Mouse (Mus musculus) mature B cell (primary cell): ENCODE results near the gene Prickle1.

Source experiments
- in situ Hi-C: fragments of 300-500 bp; cut with MboI; formaldehyde crosslinking; loops from 2 replicates; pipeline ENCODE4 v1.14.3; 2019

Prickle1 gene

DNA sequence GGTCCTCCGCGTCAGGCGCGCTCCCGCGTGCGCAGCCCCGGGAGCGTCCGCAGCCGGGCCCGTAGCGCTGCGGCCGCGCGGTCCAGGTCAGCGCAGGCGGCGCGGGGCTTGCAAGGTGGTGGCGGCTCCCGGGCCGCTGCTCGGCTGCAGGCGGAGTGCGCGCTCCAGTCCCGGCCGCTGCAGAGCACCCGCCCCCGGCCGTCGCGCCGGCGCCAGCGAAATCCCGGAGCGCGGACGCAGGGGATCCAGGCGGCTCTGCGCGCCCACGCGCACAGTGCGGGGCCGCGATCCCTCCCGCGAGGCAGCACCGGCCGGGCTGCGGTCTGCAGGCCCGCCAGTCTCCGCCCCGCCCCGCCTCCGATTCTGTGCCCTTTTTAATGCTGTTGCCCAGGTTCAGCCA is at the start of gene Prickle1:
Gene Prickle1 (minus strand): TSS at position 146 of the 400 bp plus-strand sequence.
- in situ Hi-C loops, result no loop called here

DNA sequence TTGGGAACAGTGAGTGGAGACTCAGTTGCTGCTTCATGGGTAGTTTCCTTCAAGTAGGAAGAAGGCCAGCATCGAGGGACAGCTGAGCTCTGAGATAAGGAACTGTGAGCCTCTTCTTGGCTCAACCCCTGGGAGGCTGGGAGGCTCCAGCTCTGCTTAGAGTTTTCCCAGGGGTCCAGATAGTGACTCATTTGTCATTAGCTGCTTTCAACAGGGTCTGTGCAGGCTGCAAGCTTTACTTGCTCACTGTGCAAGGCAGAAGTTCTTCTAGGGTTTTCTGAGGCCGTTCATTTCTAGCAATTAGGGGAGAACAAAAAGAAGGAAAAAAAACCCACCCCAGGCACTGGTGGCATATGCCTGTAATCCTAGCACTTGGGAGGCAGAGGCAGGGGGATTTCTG is 44.5 kb upstream of the Prickle1 start:
- in situ Hi-C loops, result no loop called here

DNA sequence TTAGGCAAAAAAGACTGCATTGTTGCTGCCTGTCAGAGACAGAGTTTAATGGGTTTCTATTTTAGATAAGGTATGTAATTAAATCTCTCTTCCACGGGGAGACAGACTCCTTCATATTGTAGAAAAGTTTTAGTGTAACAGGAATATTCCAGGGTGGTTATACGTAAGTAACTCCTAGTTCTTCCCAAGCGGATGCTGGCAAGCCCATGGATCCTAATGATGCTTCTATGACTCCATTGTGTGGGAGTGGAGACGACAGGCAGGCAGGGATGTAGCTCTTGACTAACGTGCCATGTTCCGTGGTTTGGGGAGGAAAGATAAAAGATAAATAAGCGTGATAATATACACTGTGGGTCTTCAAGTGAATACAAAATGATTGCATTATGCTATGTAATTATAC is 41.3 kb upstream of the Prickle1 start:
- in situ Hi-C loops, result no loop called here

DNA sequence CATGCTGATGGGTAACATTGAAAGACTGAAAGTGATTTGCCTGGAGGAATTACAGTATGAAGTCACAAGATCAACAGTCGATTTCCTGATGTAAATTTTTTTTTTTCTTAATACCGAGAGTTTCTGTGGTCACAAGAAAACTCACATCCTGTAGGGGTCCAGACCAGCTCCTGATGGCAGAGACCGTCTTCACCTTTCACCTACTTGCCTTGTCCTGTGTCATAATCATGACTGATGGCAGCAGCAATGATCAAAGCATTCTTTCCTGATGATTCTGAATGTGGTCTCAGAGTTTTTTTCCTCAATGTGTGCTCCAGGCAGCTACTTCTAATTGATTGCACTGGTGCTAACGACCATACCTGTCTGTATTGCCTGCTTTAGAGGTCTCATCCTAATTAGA is 39.9 kb upstream of the Prickle1 start:
- in situ Hi-C loops, result no loop called here

DNA sequence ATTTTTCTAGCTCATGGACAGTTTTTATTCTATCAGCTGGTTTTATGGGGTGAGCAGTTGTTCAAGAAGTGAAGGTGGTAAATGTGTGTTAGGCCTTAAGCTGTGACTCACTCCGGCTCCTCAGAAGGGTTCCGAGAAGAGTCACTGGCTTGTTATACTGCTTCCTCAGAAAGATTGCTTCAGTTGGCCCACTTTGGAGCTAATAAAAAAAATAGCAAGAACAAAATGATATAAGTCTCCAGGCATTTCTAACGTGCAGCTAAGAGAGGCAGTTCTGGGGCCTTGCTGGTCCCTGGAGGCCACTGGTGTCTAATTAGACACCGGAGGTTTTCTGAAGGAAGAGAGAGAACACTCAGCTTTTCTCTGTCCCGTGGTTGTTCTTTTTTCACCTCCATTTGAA is 38.8 kb upstream of the Prickle1 start:
- in situ Hi-C loops, result no loop called here

DNA sequence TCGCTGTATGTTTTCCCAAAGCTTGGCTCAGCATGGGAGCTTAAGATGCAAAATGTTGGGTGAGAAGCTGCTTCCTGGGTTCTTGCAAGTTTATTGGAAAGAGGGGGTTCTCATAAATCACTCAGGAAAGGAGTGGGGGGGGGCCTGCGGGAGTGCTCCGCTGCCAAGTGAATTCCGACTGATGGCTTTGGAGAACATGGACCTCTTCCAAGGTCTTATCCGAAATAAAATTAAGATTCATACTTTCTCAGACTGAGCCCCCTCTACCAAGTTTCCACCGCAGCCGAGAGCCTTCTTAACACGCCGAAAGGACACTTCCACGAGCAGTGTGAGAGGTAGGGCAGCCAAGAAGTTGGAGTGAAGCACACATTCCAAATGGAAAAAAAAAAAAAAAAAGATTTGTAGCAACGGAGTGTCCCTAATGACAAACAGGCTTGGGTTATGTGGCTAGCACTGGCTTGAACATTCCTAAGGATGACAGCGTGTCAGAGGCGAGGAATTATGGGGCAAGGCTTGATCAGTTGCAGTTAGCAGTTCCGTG is 34.4 kb upstream of the Prickle1 start:
- in situ Hi-C loops, result no loop called here

DNA sequence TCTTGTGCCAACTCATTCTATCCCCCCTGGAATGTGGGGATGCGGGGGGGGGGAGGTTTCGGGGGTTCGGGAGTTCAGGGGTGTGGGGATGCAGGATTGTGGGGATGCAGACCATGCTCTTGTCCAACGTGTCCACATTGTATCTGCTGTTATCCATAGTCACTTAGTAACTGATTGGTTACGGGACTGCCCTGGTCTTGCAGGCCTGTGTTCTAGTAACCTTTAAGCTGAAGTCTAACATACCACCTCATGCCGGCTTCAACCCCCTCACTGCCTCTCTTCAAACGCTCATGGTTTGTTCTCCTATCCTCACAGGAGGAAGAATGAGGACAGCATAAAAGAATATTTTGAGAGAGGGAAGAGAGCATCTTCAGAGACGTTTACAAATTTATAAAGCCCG is 33.5 kb upstream of the Prickle1 start:
- in situ Hi-C loops, result no loop called here

DNA sequence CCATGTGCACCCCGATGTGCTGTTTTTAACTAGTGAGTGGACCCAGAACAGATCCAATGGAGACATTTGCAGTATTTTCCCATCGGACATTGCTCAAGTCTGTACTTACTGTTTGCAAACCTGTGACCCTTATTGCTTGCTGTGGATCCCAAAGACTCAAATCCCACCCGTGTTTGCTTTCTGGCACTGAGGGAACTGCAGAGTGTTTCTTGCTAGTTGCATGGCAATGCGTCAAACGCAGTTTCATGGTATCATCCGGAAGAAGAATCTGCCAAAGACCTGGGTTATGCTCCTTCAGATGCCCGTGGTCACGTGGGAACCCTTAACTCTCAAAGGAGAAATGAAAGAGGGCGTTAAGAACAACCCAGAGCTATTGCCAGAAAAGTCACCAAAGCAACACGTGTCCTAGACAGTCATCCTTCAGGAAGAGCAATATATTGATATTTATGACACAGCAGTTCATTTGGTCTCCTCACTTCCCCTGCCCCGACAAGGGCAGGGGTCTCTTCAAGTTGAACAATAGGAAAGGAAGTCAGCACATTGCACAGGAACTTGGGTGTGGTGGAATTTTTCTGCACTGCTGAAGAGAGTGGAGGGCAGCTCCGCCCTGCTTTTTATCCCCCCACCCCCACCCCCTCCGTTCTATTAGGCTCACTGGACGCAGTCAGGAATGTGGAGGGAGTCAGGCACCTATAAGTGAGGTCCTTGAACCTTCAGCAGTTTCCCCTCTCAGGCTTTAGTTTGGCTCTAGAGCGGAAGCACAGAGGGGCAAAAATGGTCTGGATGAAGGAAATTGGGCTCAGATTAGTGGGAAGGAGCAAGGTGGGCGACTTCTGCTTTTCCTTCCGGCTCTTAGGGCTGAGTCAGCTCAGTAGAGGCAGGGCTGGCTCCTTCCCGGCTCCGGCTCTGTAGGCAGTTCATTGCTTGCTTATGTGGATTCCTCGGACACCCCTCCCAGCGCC is 32.4 kb upstream of the Prickle1 start:
- in situ Hi-C loops, result no loop called here

DNA sequence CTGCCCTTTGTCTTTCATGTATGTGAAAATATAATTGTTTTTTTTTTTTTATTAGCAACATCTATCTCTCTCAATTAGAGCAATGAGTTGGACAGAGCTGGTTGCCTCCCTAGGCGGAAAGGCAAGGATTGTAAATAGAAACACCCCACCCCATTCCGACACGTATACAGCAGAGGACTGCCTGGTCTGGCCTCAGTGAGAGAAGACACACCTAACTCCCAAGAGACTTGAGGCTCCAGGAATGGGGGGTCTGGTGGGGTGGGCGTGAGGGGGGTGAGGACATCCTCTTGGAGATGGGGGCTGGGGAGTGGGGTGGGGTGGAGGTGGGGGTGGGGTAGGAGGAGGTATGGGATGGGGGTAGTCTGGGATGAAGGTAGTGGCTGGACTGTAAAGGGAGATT is 23.9 kb upstream of the Prickle1 start:
- in situ Hi-C loops, result no loop called here

DNA sequence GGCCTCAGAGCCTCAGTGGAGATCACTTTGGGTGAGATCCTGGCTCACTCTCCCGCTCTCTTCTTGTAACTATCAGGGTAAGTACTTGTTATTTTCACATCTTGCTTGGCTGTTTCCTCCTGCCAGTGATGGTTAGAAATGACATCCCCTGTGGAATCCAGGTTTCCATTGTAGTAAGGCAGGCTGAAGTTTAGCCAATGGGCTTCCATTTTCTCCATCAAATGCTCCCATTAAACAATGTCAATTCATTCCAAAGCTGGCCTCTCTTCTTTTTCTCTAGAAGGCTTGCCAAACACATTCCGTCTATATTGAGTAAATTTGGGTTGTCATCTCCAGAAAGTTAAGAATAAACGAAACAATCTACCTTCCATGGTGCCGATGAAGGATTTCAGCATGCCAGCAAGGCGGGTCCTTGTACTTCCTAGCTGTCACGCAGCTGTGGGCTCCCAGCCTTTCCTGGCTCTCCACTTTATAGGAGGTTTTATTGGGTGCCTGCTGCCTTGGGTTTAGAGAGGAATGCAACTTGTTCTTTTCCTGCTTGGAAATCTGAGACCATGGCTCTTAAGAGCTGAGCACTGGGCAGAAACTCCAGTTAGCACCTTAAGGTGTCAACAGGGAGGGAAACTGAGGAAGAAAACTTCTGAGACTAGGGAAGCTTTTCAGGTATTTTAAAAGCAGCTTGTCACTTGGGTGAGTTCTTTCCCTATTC is 22.9 kb upstream of the Prickle1 start:
- in situ Hi-C loops, result no loop called here

DNA sequence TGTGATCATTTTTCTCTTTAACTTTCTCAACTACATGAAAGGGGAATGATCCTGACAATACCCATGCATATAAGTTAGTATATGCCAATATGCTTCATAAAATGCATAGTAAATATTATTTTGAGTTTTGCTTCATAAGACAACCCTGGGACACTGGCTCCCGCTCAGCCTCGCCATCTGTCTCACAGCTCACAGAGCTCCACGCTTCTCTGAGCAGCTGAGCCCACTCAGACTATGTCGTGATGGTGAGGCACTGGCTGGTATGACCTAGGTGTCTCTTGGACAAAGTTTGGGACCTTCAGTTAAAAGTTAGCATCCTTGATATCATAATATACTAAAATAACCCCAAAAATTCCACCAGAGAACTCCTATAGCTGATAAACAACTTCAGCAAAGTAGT is 20.6 kb upstream of the Prickle1 start:
- in situ Hi-C loops, result no loop called here

DNA sequence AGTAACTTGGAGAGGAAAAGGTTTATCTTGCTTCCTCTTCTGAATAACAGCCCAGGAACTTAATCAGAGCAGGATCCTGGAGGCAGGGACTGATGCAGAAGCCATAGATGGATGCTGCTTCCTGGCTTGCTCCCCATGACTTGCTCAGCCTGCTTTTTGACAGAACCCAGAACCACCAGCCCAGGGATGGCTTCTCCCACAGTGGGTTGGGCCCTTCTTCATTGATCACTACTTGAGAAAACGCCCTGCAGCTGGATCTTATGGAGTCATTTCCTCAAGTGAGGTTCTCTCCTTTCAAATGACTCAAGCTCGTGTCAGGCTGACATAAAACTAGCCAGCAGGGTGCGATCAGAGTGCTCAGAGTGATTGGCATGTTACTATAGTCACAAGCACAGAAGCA is 19.3 kb upstream of the Prickle1 start:
- in situ Hi-C loops, result no loop called here

DNA sequence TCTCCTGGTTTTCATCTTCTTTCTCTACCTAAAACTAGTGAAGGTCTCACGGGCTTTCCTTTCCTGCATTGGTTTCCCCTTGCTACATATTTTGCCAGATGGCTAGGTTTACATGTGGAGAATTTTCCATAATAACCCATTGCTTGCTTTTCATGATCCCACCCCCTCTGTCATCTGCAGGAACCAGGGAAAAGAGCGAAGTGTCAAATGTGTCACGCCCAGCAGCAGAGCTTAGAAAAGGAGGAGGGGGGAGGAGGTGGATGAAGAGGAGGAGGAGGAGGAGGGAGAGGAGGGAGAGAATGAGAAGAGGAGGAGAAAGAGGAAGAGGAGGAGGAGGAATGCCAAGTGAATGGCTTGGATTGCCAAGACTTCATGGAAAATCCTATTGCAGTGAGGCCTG is 17.9 kb upstream of the Prickle1 start:
- in situ Hi-C loops, result no loop called here

DNA sequence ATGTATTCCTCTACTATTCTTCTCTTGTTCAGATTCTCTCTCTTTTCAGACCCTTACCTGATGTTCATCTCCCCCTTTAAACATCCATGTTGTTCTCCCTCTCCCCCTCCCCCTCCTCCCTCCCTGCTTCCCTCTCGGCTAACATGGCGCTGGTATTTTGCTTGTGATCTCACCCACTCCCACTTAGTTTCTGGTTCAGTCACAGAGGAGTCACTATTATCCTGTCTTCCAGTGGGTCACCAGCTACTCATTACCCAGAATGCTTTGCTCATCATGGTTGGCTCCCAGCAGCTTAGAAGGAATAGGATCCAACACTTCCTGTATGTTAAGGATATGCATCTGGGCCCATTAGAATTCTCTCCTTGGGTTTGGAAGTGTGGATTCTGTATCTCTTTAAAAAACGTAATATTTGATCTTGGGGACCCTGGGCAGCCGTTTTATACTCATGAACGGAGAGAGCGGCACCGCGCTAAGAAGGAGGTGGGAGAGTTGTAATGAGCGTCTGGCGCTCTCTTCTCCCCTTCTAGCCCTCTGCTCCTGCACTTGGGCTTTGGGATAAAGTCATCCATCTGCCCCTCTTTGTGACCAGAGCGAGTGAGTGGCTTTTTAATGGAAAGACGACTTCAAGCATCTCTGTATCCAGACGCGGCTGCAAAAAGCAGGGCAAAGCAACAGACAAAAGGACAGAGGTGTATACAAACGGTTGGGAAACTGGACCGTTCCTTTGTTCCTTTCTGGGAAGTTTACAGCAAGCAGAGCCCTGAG is 16.0 kb upstream of the Prickle1 start:
- in situ Hi-C loops, result no loop called here

DNA sequence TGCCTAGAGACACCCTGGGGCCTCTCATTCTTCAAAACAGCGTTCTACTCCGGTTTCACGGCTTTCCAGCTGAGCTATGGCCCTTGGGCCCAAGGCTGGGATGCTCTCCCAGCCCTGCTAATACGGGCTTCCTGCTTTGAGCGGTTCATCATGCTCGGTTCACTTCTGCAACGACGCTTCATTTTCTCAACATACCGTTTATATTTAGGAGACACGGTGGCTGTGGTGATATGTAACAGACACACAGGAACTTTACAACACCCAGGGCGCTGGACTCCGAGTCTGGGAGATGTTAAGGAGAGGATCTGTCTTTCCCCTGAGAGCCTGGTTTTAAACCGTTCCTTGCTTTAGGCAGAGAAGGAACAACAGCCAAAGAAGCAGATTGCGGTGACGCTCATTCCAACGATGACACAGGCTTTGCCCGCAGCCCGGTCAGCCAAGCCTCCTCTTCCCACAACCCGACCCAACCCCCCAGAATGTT is 15.1 kb upstream of the Prickle1 start:
- in situ Hi-C loops, result no loop called here

DNA sequence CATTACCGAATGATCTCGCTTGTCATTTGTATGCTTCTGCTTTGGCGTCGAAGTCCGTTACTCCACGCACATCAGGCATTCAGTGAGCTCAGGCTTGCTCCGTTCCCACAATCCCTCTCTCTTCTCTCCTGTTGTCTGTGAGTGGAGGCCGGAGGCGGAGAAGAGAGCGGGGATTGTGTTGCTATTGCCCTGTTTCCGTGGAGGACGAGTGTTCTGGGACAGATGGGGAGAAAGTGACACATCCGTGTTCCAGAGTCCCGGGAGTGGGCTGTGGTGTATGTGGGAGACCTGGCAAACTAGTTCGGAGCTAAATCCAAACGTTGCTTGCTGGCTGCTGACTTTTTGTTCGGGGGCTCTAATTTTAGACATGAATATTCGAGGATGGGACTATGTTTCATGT is 14.6 kb upstream of the Prickle1 start:
- in situ Hi-C loops, result no loop called here

DNA sequence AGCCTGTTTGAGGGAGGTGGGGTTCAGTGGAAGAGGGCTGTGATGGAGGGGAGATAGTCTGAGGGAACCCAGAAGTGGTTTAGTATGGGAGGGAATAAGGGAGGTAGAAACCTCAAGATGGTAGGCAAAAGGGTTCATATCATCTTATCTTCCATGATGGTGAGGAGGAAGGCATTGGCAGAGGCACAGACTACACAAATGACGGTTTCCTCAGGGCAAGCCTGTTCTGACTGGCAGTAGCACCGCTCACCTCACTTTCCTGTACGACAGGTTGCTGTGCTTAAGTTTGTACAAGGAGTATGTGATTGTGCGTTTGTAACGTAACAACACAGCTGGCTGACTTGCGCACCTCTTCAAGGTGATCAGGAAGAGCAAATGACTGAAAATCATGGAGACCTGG is 7.2 kb upstream of the Prickle1 start:
- in situ Hi-C loops, result no loop called here

DNA sequence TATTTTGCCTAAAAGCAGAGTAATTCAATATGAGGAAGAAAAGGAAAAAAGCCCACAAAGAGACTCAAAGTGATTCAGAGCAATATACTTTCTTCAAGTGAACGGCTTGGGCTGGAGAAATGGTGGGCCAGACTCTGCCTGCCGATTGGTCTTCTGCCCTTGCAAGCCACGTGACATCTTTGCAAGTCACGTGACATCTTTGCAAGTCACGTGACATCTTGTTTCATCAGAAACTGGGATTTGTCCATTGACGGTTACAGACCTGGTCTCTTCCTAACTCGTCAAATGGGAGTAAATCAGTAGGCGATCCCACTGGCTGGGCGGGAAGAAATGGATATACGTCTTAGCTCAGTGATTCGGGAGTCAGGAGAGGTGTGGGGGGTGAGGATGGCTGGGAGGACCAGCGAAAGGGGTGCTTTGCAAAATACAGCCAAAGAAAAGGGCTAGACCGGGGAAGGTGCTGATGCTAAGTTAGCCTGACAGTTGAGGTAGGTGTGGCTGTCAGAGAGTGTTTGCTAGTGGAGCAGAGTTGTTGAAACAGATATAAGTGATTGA is 5.8 kb upstream of the Prickle1 start:
- in situ Hi-C loops, result no loop called here

DNA sequence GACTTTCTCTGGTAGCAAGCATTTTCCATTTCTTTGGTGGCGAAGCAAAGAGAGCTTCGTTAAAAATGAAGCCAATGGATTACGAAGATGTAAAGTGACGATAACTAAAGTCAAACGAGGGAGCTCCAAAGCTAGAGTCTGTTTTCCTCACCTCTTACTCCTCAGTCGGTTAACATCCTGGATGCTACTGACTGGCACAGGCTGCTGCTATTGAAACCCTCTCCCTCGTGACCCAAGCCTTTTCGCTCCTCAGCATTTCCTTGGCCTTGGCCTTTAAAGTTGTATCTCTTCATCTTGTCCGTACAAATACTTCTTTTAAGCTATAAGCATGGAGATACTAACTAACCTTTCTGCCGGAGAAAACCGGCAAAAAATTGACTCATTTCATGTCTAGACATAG is 1.3 kb upstream of the Prickle1 start:
- in situ Hi-C loops, result no loop called here

DNA sequence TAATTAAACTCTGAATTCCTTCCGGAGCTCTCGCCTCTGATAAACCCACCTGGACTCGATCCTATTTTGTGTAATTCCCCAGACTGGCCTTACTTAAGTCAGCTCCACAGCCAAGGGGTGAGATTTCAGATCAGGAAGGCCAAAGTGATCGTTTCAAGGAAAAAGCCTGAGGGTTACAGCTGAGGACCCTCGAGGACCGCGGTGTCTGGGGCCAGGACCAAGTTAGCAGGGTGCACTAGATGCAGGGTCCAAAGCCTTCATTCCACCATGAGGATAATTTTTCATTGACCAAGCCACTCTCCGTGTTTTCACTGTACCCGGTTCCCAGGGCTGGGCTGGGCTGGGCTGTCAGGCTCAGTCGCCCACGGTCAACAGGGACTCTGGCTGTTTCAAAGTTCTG is 594 bp upstream of the Prickle1 start:
- in situ Hi-C loops, result no loop called here

DNA sequence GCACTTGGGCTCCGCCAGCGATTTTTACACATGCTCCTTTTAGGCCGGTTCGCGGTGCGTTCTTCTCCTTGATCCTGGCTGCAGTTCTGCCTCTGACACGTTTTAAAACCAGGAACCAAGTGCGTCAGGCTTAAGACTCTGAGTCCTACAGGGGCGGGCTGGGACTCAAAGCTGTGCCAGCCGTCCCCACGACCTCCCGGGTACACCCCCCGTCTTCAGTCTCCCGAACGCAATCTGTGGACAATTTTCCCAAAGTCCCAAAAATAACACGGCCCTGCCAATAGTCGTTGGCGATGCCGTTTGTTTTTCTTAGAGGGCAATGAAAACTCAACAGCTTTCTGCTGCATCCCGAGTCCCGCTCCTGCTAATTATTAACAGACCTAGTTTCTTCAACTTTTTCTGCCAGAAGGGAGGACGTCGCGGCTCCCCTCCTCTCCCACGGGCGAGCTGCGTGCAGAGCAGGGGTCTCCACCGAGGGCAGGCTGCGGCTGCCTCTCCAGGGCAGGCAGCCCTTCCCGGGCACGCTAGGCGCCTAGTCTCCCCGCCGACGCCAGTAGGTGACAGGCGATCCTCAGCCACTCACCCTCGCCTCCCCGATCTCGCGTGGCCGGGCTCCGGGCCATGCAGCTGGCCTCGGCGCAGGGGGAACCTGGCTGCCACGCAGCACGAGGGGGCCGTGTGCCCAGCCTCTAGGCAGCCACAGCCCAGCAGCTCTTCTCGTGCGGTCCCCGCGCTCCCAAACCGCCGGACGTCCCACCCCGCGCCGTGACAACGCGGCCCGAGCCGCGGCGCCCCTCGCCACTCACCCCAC is 598 bp downstream of the Prickle1 start:
- in situ Hi-C loops, result no loop called here
